Mouse (Mus musculus) bone marrow, adult 2 months (tissue): ENCODE measurements around the gene Pbld2.

Experiments
- CTCF ChIP-seq: fragments of 200-500 bp; IDR thresholded peaks from 2 replicates; pipeline ENCODE4 v1.5.1; 2011; ENCODE audit warnings: low read length, control low read depth; ENCODE audit not compliant: control insufficient read depth, insufficient read depth
- POLR2A ChIP-seq: fragments of 200-500 bp; IDR thresholded peaks from 2 replicates; pipeline ENCODE4 v1.6.1; 2011; ENCODE audit warnings: low read depth, mild to moderate bottlenecking, control low read depth, low read length, borderline replicate concordance; ENCODE audit not compliant: control insufficient read depth

GRCm38 (mm10) chr10:63026795-63027160 lies 2.7 kb downstream of the Pbld2 start:
- TF ChIP-seq CTCF (no peak), POLR2A (no peak)
